Comparison of ENCODE assay signal across 8 mouse cellular contexts in genomic region chr7:19542155-19542691, GRCm38 (mm10). TPM values are rescaled to one million over a fixed set of nuclear protein-coding genes. Genes with fewer than 3 reads are reported as not detected.
DNase-seq lines count a peak whose midpoint lies in the region; ATAC-seq and TF ChIP-seq lines count a peak whose summit lies in the region.

No protein-coding gene starts in this region.

- no peak for DNase-seq in limb, embryonic 10.5 days (ENCODE audit: low spot score)
- DNase-seq in cerebellum, adult 2 months = peak; percentile 68 to 72
- DNase-seq in embryo, embryonic 11 days = no peak
- no peak for DNase-seq in spleen, postnatal 10 days (ENCODE audit: low spot score in 2 of 2)
- DNase-seq in spleen, postnatal 36 days (ENCODE audit: low spot score in 2 of 2) = no peak

- TF ChIP-seq POLR2A in cerebellum, adult 2 months (IDR thresholded peaks at IDR 0.05; ENCODE audit: borderline replicate concordance, insufficient read depth, low read length) = no peak

- 76% methylated on average over 8 of the region's 8 CpGs for WGBS in limb, embryonic 13.5 days
- 82% methylated on average over 8 of the region's 8 CpGs for WGBS in limb, embryonic 10.5 days
- 3% methylated on average over 8 of the region's 8 CpGs for WGBS in cerebellum, adult 2 months

- H3K4me1 ChIP-seq in limb, embryonic 13.5 days = peaks cover 36% of the 10 kb centered on the region
- H3K4me1 ChIP-seq in limb, embryonic 10.5 days = peaks cover 29% of the 10 kb centered on the region
- peaks cover 54% of the 10 kb centered on the region for H3K4me1 ChIP-seq in cerebellum, adult 2 months (ENCODE audit: control insufficient read depth, insufficient read depth, low read length)

- TF ChIP-seq CTCF in cerebellum, adult 2 months (IDR thresholded peaks at IDR 0.05; ENCODE audit: borderline replicate concordance, insufficient read depth, low read depth, low read length) = no peak

- H3K27me3 ChIP-seq in limb, embryonic 13.5 days = no peaks in the 10 kb centered on the region
- H3K27me3 ChIP-seq in limb, embryonic 10.5 days (ENCODE audit: low read depth, poor library complexity, severe bottlenecking) = no peaks in the 10 kb centered on the region
- no peaks in the 10 kb centered on the region for H3K27me3 ChIP-seq in cerebellum, adult 2 months (ENCODE audit: control insufficient read depth, insufficient read depth, low read length)

- H3K9me3 ChIP-seq in limb, embryonic 13.5 days = no peaks in the 10 kb centered on the region
- H3K9me3 ChIP-seq in limb, embryonic 10.5 days (replicated peaks) = no peaks in the 10 kb centered on the region

- no peak overlapping the region for H3K9ac ChIP-seq in limb, embryonic 13.5 days

- H3K27ac ChIP-seq in limb, embryonic 13.5 days = no peak overlapping the region
- no peak overlapping the region for H3K27ac ChIP-seq in limb, embryonic 10.5 days
- H3K27ac ChIP-seq in cerebellum, adult 2 months (ENCODE audit: insufficient read depth, low read length) = peak overlapping the region; percentile 62

- no peak overlapping the region for H3K4me3 ChIP-seq in limb, embryonic 13.5 days
- H3K4me3 ChIP-seq in limb, embryonic 10.5 days = no peak overlapping the region
- H3K4me3 ChIP-seq in cerebellum, adult 2 months (replicated peaks; ENCODE audit: insufficient read depth, low read depth, low read length) = no peak overlapping the region

- ATAC-seq in limb, embryonic 13.5 days (ENCODE audit: low FRiP score, low read depth) = peak; percentile 60; the same call in 1 of the 2 replicates
- ATAC-seq in erythroid progenitor cell, adult 5-6 weeks (replicated peaks; ENCODE audit: low FRiP score, poor library complexity, severe bottlenecking) = 0 out of 2 replicates have a peak, but pooled peaks have one; percentile 21
- ATAC-seq in megakaryocyte-erythroid progenitor cell, adult 5-6 weeks (replicated peaks; ENCODE audit: low FRiP score, low TSS enrichment, poor library complexity, severe bottlenecking) = peak; percentile 21; the same call in 1 of the 2 replicates

- H3K36me3 ChIP-seq in limb, embryonic 13.5 days = no peaks in the 10 kb centered on the region; the same call in 1 of the 2 replicates
- peaks cover 9% of the 10 kb centered on the region for H3K36me3 ChIP-seq in limb, embryonic 10.5 days

- H3K4me2 ChIP-seq in limb, embryonic 13.5 days (replicated peaks) = no peak overlapping the region

RNA-seq across cellular contexts. Expression of gene Ppp1r37, which starts 20.7 kb away (rescaled TPM):
- 22.4 and 26.2 TPM in 2 replicates for polyA plus RNA-seq in limb, embryonic 13.5 days (2015; fragmentation: Nextera tagmentation; extraction: Ambion mirVana)
- 25.9 and 27.2 TPM in 2 replicates for polyA plus RNA-seq in limb, embryonic 10.5 days (2016; fragmentation: Nextera tagmentation; extraction: Ambion mirVana)
- polyA plus RNA-seq in cerebellum, adult 2 months (2012; rRNA removed) = 134 and 136 TPM in 2 replicates
- total RNA-seq in erythroid progenitor cell, adult 5-6 weeks (2015; ENCODE audit: low replicate concordance) = 51.1 and 51.5 TPM in 2 replicates
- total RNA-seq in erythroid progenitor cell, adult 5-6 weeks (2017; ENCODE audit: low replicate concordance) = 54.5 and 74.7 TPM in 2 replicates
- total RNA-seq in megakaryocyte-erythroid progenitor cell, adult 5-6 weeks (2014; fragmentation: Nextera tagmentation) = 27.7 and 37.2 TPM in 2 replicates
- 14.6 and 14.7 TPM in 2 replicates for total RNA-seq in megakaryocyte-erythroid progenitor cell, adult 5-6 weeks (2017)

RNA-seq across cellular contexts. Expression of gene Nkpd1, which starts 24.6 kb away (rescaled TPM):
- 0.10 and 0.11 TPM in 2 replicates for polyA plus RNA-seq in limb, embryonic 13.5 days (2015; fragmentation: Nextera tagmentation; extraction: Ambion mirVana)
- polyA plus RNA-seq in limb, embryonic 10.5 days (2016; fragmentation: Nextera tagmentation; extraction: Ambion mirVana) = 0.10 and 0.11 TPM in 2 replicates
- polyA plus RNA-seq in cerebellum, adult 2 months (2012; rRNA removed) = 1.3 and 1.8 TPM in 2 replicates
- total RNA-seq in erythroid progenitor cell, adult 5-6 weeks (2015; ENCODE audit: low replicate concordance) = not detected in 2 replicates
- total RNA-seq in erythroid progenitor cell, adult 5-6 weeks (2017; ENCODE audit: low replicate concordance) = not detected in 2 replicates
- total RNA-seq in megakaryocyte-erythroid progenitor cell, adult 5-6 weeks (2014; fragmentation: Nextera tagmentation) = 0.20 TPM in 1 of 2 replicates, not detected in the other
- not detected in 2 replicates for total RNA-seq in megakaryocyte-erythroid progenitor cell, adult 5-6 weeks (2017)

RNA-seq across cellular contexts. Expression of gene Trappc6a, which starts 34.0 kb away (rescaled TPM):
- 67.5 and 67.8 TPM in 2 replicates for polyA plus RNA-seq in limb, embryonic 13.5 days (2015; fragmentation: Nextera tagmentation; extraction: Ambion mirVana)
- polyA plus RNA-seq in limb, embryonic 10.5 days (2016; fragmentation: Nextera tagmentation; extraction: Ambion mirVana) = 74.0 and 90.5 TPM in 2 replicates
- 23.0 and 26.2 TPM in 2 replicates for polyA plus RNA-seq in cerebellum, adult 2 months (2012; rRNA removed)
- 12.6 and 31.9 TPM in 2 replicates for total RNA-seq in erythroid progenitor cell, adult 5-6 weeks (2015; ENCODE audit: low replicate concordance)
- 3.5 and 5.8 TPM in 2 replicates for total RNA-seq in erythroid progenitor cell, adult 5-6 weeks (2017; ENCODE audit: low replicate concordance)
- total RNA-seq in megakaryocyte-erythroid progenitor cell, adult 5-6 weeks (2014; fragmentation: Nextera tagmentation) = 89.3 and 96.3 TPM in 2 replicates
- 22.6 and 23.6 TPM in 2 replicates for total RNA-seq in megakaryocyte-erythroid progenitor cell, adult 5-6 weeks (2017)

RNA-seq across cellular contexts. Expression of gene Bloc1s3, which starts 34.1 kb away (rescaled TPM):
- 2.5 TPM in 2 replicates for polyA plus RNA-seq in limb, embryonic 13.5 days (2015; fragmentation: Nextera tagmentation; extraction: Ambion mirVana)
- 2.3 and 2.4 TPM in 2 replicates for polyA plus RNA-seq in limb, embryonic 10.5 days (2016; fragmentation: Nextera tagmentation; extraction: Ambion mirVana)
- 8.6 and 9.2 TPM in 2 replicates for polyA plus RNA-seq in cerebellum, adult 2 months (2012; rRNA removed)
- 2.9 TPM in 2 replicates for total RNA-seq in erythroid progenitor cell, adult 5-6 weeks (2015; ENCODE audit: low replicate concordance)
- total RNA-seq in erythroid progenitor cell, adult 5-6 weeks (2017; ENCODE audit: low replicate concordance) = 0.13 and 0.15 TPM in 2 replicates
- 3.4 and 3.6 TPM in 2 replicates for total RNA-seq in megakaryocyte-erythroid progenitor cell, adult 5-6 weeks (2014; fragmentation: Nextera tagmentation)
- 3.6 and 4.7 TPM in 2 replicates for total RNA-seq in megakaryocyte-erythroid progenitor cell, adult 5-6 weeks (2017)

RNA-seq across cellular contexts. Expression of gene Zfp296, which starts 34.9 kb away (rescaled TPM):
- 0.36 and 0.73 TPM in 2 replicates for polyA plus RNA-seq in limb, embryonic 13.5 days (2015; fragmentation: Nextera tagmentation; extraction: Ambion mirVana)
- polyA plus RNA-seq in limb, embryonic 10.5 days (2016; fragmentation: Nextera tagmentation; extraction: Ambion mirVana) = 0.71 and 0.93 TPM in 2 replicates
- 3.4 and 4.0 TPM in 2 replicates for polyA plus RNA-seq in cerebellum, adult 2 months (2012; rRNA removed)
- total RNA-seq in erythroid progenitor cell, adult 5-6 weeks (2015; ENCODE audit: low replicate concordance) = not detected in 2 replicates
- 1.7 TPM in 1 of 2 replicates, not detected in the other for total RNA-seq in erythroid progenitor cell, adult 5-6 weeks (2017; ENCODE audit: low replicate concordance)
- 0.47 and 4.2 TPM in 2 replicates for total RNA-seq in megakaryocyte-erythroid progenitor cell, adult 5-6 weeks (2014; fragmentation: Nextera tagmentation)
- total RNA-seq in megakaryocyte-erythroid progenitor cell, adult 5-6 weeks (2017) = 3.2 and 3.9 TPM in 2 replicates

Comparison
In these comparisons a context has a peak if more than half of its experiments do, and no peak if none do; other contexts are left out.
1. DNase-seq: peak in cerebellum, adult 2 months (2 of 2); none in limb, embryonic 10.5 days (single experiment), embryo, embryonic 11 days (single experiment), spleen, postnatal 10 days (0 of 2) and spleen, postnatal 36 days (0 of 2).
2. Peak in every context shown above with its lines, with median percentiles within 50 percentile points of each other: ATAC-seq.